Mouse (Mus musculus) stomach, postnatal 0 days (tissue): ENCODE results near the gene Mapk8ip2. TPM values are rescaled to one million over a fixed set of nuclear protein-coding genes. Genes with fewer than 3 reads are reported as not detected.

Source experiments
- ATAC-seq: fragments of 200-750 bp; cut with Nextera tagmentation; 2 replicates; pipeline ENCODE4 v1.8.0; 2017; ENCODE audit not compliant: low FRiP score, low TSS enrichment
- DNase-seq: peaks from one replicate; pipeline ENCODE4 v3.0.0-alpha.2; 2016; ENCODE audit warnings: low spot score
- H3K27ac ChIP-seq: fragments of 300-500 bp; sonication (generic); replicated peaks from 2 replicates; pipeline ENCODE4 v1.5.1; 2014; ENCODE audit warnings: mild to moderate bottlenecking, control low read depth
- H3K27me3 ChIP-seq: fragments of 300-500 bp; sonication (generic); 2 replicates; pipeline ENCODE4 v1.6.1; 2014; ENCODE audit warnings: low read length; ENCODE audit not compliant: control insufficient read depth, insufficient read depth
- H3K36me3 ChIP-seq: fragments of 300-500 bp; sonication (generic); 2 replicates; pipeline ENCODE4 v1.6.1; 2014; ENCODE audit warnings: low read length, mixed read lengths; ENCODE audit not compliant: control insufficient read depth, insufficient read depth
- H3K4me1 ChIP-seq: fragments of 300-500 bp; sonication (generic); replicated peaks from 2 replicates; pipeline ENCODE4 v1.6.1; 2014; ENCODE audit warnings: antibody characterized with exemption; ENCODE audit not compliant: control insufficient read depth, insufficient read depth
- H3K4me2 ChIP-seq: fragments of 300-500 bp; sonication (generic); replicated peaks from 2 replicates; pipeline ENCODE4 v1.6.1; 2014; ENCODE audit warnings: low read depth, mild to moderate bottlenecking, control low read depth, moderate library complexity
- H3K4me3 ChIP-seq: fragments of 300-500 bp; sonication (generic); 2 replicates; pipeline ENCODE4 v1.5.1; 2014; ENCODE audit warnings: low read depth, low read length, control low read depth
- H3K9ac ChIP-seq: fragments of 300-500 bp; sonication (generic); 2 replicates; pipeline ENCODE4 v1.6.1; 2014; ENCODE audit warnings: mild to moderate bottlenecking, low read length, control low read depth, mixed read lengths
- H3K9me3 ChIP-seq: fragments of 300-500 bp; sonication (generic); 2 replicates; pipeline ENCODE4 v1.6.1; 2016; ENCODE audit warnings: low read length; ENCODE audit not compliant: control insufficient read depth
- CTCF ChIP-seq: IDR thresholded peaks from 2 replicates; pipeline ENCODE4 v1.5.1; 2016; ENCODE audit warnings: antibody characterized with exemption, low read depth, mild to moderate bottlenecking, moderate library complexity
- EP300 ChIP-seq: optimal IDR thresholded peaks from 2 replicates; pipeline ENCODE3; 2016; ENCODE audit warnings: antibody characterized with exemption
- WGBS: fragments of 180-500 bp; shearing (Covaris S2); extraction: QIAGEN DNeasy Blood & Tissue Kit; methylation state at CpG from one replicate; pipeline ENCODE4 v1.1.7; 2014; 5-methylcytosine and 5-hydroxymethylcytosine counted together
- polyA plus RNA-seq: library from polyadenylated mRNA; unstranded; fragments of >200 nt; fragmentation: Nextera tagmentation; extraction: Ambion mirVana; gene quantifications from 2 replicates; pipeline ENCODE4 v1.2.1, GENCODE M21; 2015

Mapk8ip2 gene
- polyA plus RNA-seq, 1 experiment from 2014 or later: 1.6 TPM

GRCm38 (mm10) chr15:89455642-89456041, 1.9 kb downstream of the Mapk8ip2 start:
- Histone ChIP-seq H3K4me3 (no peak overlapping the region), H3K27me3 (no peaks in the 10 kb centered on the region), H3K4me1 (0 out of 2 replicates have a peak, but pooled peaks cover 3% of the 10 kb centered on the region), H3K9ac (no peak overlapping the region), H3K36me3 (no peaks in the 10 kb centered on the region), H3K9me3 (no peaks in the 10 kb centered on the region), H3K4me2 (no peak overlapping the region), H3K27ac (no peak overlapping the region)
- DNase-seq (no peak), ATAC-seq (no peak)
- no peak for TF ChIP-seq CTCF
- no peak for TF ChIP-seq EP300
- WGBS: 67% methylated on average over 6 of the region's 6 CpGs

- no peak overlapping the region for H3K9ac ChIP-seq
- H3K4me3 ChIP-seq: no peak overlapping the region
- 0 out of 2 replicates have a peak, but pooled peaks cover 1% of the 10 kb centered on the region for H3K4me1 ChIP-seq
- no peak for DNase-seq
- no peaks in the 10 kb centered on the region for H3K27me3 ChIP-seq
- H3K36me3 ChIP-seq: no peaks in the 10 kb centered on the region
- H3K4me2 ChIP-seq: no peak overlapping the region
- no peak for ATAC-seq
- no peak overlapping the region for H3K27ac ChIP-seq
- H3K9me3 ChIP-seq: no peaks in the 10 kb centered on the region
- no peak for TF ChIP-seq EP300
- TF ChIP-seq CTCF: no peak
- whole genome bisulfite sequencing: 89% methylated on average over 15 of the region's 15 CpGs
Measured at GRCm38 (mm10) chr15:89458942-89459341, 5.2 kb downstream of the Mapk8ip2 start.

GRCm38 (mm10) chr15:89459821-89460220, 6.1 kb downstream of the Mapk8ip2 start:
- H3K4me2 ChIP-seq: no peak overlapping the region
- H3K27ac ChIP-seq: no peak overlapping the region
- no peaks in the 10 kb centered on the region for H3K9me3 ChIP-seq
- no peaks in the 10 kb centered on the region for H3K27me3 ChIP-seq
- 82% methylated on average over 7 of the region's 7 CpGs for WGBS
- no peaks in the 10 kb centered on the region for H3K4me1 ChIP-seq
- no peak overlapping the region for H3K4me3 ChIP-seq
- H3K36me3 ChIP-seq: no peaks in the 10 kb centered on the region
- DNase-seq (no peak), ATAC-seq (no peak)
- H3K9ac ChIP-seq: no peak overlapping the region
- TF ChIP-seq CTCF: no peak
- TF ChIP-seq EP300: no peak

- no peak overlapping the region for H3K4me3 ChIP-seq
- ATAC-seq: no peak
- WGBS: 59% methylated on average over 10 of the region's 10 CpGs
- H3K4me1 ChIP-seq: no peaks in the 10 kb centered on the region
- TF ChIP-seq EP300: no peak
- TF ChIP-seq CTCF: no peak
- no peak overlapping the region for H3K4me2 ChIP-seq
- no peak overlapping the region for H3K27ac ChIP-seq
- H3K9ac ChIP-seq: no peak overlapping the region
- no peak for DNase-seq
- H3K9me3 ChIP-seq: no peaks in the 10 kb centered on the region
- H3K36me3 ChIP-seq: no peaks in the 10 kb centered on the region
- H3K27me3 ChIP-seq: no peaks in the 10 kb centered on the region
Measured at GRCm38 (mm10) chr15:89460298-89460697, 6.6 kb downstream of the Mapk8ip2 start.

- Histone ChIP-seq H3K27ac (no peak overlapping the region), H3K4me2 (no peak overlapping the region), H3K9me3 (no peaks in the 10 kb centered on the region), H3K9ac (no peak overlapping the region), H3K27me3 (no peaks in the 10 kb centered on the region), H3K4me1 (no peaks in the 10 kb centered on the region), H3K36me3 (no peaks in the 10 kb centered on the region), H3K4me3 (no peak overlapping the region)
- no peak for ATAC-seq
- no peak for DNase-seq
- TF ChIP-seq CTCF (no peak), EP300 (no peak)
- 72% methylated on average over 15 of the region's 15 CpGs for WGBS
Measured at GRCm38 (mm10) chr15:89461321-89461720, 7.6 kb downstream of the Mapk8ip2 start.

GRCm38 (mm10) chr15:89462176-89462575, 8.5 kb downstream of the Mapk8ip2 start:
- ATAC-seq (no peak), DNase-seq (no peak)
- Histone ChIP-seq H3K27ac (no peak overlapping the region), H3K9ac (no peak overlapping the region), H3K4me3 (no peak overlapping the region), H3K9me3 (no peaks in the 10 kb centered on the region), H3K36me3 (no peaks in the 10 kb centered on the region), H3K4me2 (no peak overlapping the region), H3K27me3 (no peaks in the 10 kb centered on the region), H3K4me1 (no peaks in the 10 kb centered on the region)
- TF ChIP-seq EP300 (no peak), CTCF (no peak)
- WGBS: 71% methylated on average over 7 of the region's 7 CpGs
